Mouse (Mus musculus): ENCODE measurements around the gene Dnaja2. TPM values are rescaled to one million over a fixed set of nuclear protein-coding genes. Genes with fewer than 3 reads are reported as not detected.

The Dnaja2 gene
- 170 and 237 TPM in 2 replicates for polyA plus RNA-seq (2021; fragmentation: Nextera tagmentation)
- long read RNA-seq, experiment 1, transcript Dnaja2-201 (9 exons, 2,919 nt) = major isoform, 1,129 of 1,171 reads
- long read RNA-seq, experiment 1, partial matches to known transcripts = 28 of 1,171 reads
- long read RNA-seq, experiment 1, other reads (novel, unspliced or antisense) = 14 of 1,171 reads
- long read RNA-seq, experiment 2, transcript Dnaja2-201 (9 exons, 2,919 nt) = major isoform, 285 of 409 reads
- long read RNA-seq, experiment 2, partial matches to known transcripts = 116 of 409 reads
- long read RNA-seq, experiment 2, other reads (novel, unspliced or antisense) = 8 of 409 reads

GRCm38 (mm10) chr8:85555181-85556145 is at the start of gene Dnaja2:
Gene Dnaja2 (minus strand): TSS chr8:85555344.

GRCm38 (mm10) chr8:85492125-85492875 is 62.8 kb downstream of the Dnaja2 start, which contains the start of gene Gpt2:
Gene Gpt2 (plus strand): TSS chr8:85492576.

Other genes starting within 250 kb of the Dnaja2 start
- gene Mylk3, start 169.0 kb downstream of the Dnaja2 start, polyA plus RNA-seq (2021; fragmentation: Nextera tagmentation) = 4.3 and 4.9 TPM in 2 replicates
- 21.4 and 25.7 TPM in 2 replicates for gene 4921524J17Rik, start 122.5 kb downstream of the Dnaja2 start, polyA plus RNA-seq (2021; fragmentation: Nextera tagmentation)
- gene Gpt2, start 62.8 kb downstream of the Dnaja2 start, polyA plus RNA-seq (2021; fragmentation: Nextera tagmentation) = 18.0 and 19.2 TPM in 2 replicates
- gene Neto2, start 145.6 kb upstream of the Dnaja2 start, polyA plus RNA-seq (2021; fragmentation: Nextera tagmentation) = 4.4 and 17.2 TPM in 2 replicates